Mouse (Mus musculus) intestine, postnatal 0 days (tissue): ENCODE results near the gene Muc1. TPM values are rescaled to one million over a fixed set of nuclear protein-coding genes. Genes with fewer than 3 reads are reported as not detected.

Experiments used
- ATAC-seq: fragments of 200-750 bp; cut with Nextera tagmentation; 2 replicates; pipeline ENCODE4 v1.8.0; 2017; ENCODE audit warnings: mild to moderate bottlenecking, moderate TSS enrichment, moderate library complexity
- H3K27ac ChIP-seq: fragments of 300-500 bp; sonication (generic); 2 replicates; pipeline ENCODE4 v1.5.1; 2014; ENCODE audit warnings: mild to moderate bottlenecking, low read depth, low read length, moderate library complexity
- H3K27me3 ChIP-seq: fragments of 300-500 bp; sonication (generic); replicated peaks from 2 replicates; pipeline ENCODE4 v1.6.1; 2014; ENCODE audit warnings: low read length, mixed read lengths; ENCODE audit not compliant: control insufficient read depth, insufficient read depth
- H3K36me3 ChIP-seq: fragments of 300-500 bp; sonication (generic); 2 replicates; pipeline ENCODE4 v1.6.1; 2014; ENCODE audit warnings: mild to moderate bottlenecking, moderate library complexity; ENCODE audit not compliant: control insufficient read depth, insufficient read depth
- H3K4me1 ChIP-seq: fragments of 300-500 bp; sonication (generic); replicated peaks from 2 replicates; pipeline ENCODE4 v1.6.1; 2014; ENCODE audit warnings: antibody characterized with exemption, low read length, mixed read lengths; ENCODE audit not compliant: control insufficient read depth, insufficient read depth
- H3K4me2 ChIP-seq: fragments of 300-500 bp; sonication (generic); replicated peaks from 2 replicates; pipeline ENCODE4 v1.6.1; 2014; ENCODE audit warnings: low read depth, mild to moderate bottlenecking, moderate library complexity
- H3K4me3 ChIP-seq: fragments of 300-500 bp; sonication (generic); 2 replicates; pipeline ENCODE4 v1.5.1; 2014; ENCODE audit warnings: low read depth, low read length
- H3K9ac ChIP-seq: fragments of 300-500 bp; sonication (generic); 2 replicates; pipeline ENCODE4 v1.6.1; 2014; ENCODE audit warnings: mild to moderate bottlenecking, low read depth, low read length
- H3K9me3 ChIP-seq: fragments of 300-500 bp; sonication (generic); 2 replicates; pipeline ENCODE4 v1.6.1; 2016; ENCODE audit warnings: mixed run types; ENCODE audit not compliant: control insufficient read depth
- CTCF ChIP-seq: sonication (generic); IDR thresholded peaks from 2 replicates; pipeline ENCODE4 v1.5.1; 2016; ENCODE audit warnings: low read depth, mild to moderate bottlenecking, control low read depth, antibody characterized with exemption, moderate library complexity
- WGBS: fragments of 180-500 bp; shearing (Covaris S2); extraction: QIAGEN DNeasy Blood & Tissue Kit; methylation state at CpG from one replicate; pipeline ENCODE4 v1.1.7; 2014; 5-methylcytosine and 5-hydroxymethylcytosine counted together
- polyA plus RNA-seq: library from polyadenylated mRNA; unstranded; fragments of >200 nt; fragmentation: Nextera tagmentation; extraction: Ambion mirVana; gene quantifications from 2 replicates; pipeline ENCODE4 v1.2.1, GENCODE M21; 2015

Muc1 gene
- polyA plus RNA-seq, 1 experiment from 2014 or later: 3.5 TPM

DNA sequence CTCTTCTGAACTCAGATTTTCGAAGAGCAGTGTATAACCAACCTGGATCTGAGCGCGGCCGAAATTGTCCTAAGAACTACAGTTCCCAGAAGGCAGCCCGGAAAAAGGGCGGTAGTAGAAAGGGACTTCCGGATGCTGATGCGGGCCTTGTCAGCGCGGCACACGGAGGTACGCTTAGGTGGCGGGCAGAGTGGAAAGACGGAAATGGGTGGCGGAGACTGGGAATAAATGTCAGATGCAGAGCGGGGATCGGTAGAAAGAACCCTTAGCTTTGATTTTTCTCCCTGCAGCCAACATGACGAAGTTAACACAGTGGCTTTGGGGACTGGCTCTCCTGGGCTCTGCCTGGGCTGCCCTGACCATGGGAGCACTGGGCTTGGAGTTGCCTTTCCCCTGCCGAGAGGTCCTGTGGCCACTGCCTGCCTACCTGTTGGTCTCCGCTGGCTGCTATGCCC, 37.6 kb downstream of the Muc1 start:
- peak overlapping the region; percentile 85 for H3K9ac ChIP-seq
- ATAC-seq: peak; percentile 78
- H3K27ac ChIP-seq: peak overlapping the region; percentile 54
- peaks cover 7% of the 10 kb centered on the region; the same call in 1 of the 2 replicates for H3K36me3 ChIP-seq
- H3K27me3 ChIP-seq: no peaks in the 10 kb centered on the region
- H3K9me3 ChIP-seq: no peaks in the 10 kb centered on the region
- H3K4me1 ChIP-seq: peaks cover 11% of the 10 kb centered on the region; the same call in 1 of the 2 replicates
- TF ChIP-seq CTCF: no peak
- WGBS: under 1% methylated on average over 20 of the region's 20 CpGs
- H3K4me2 ChIP-seq: peak overlapping the region; percentile 98
- H3K4me3 ChIP-seq: peak overlapping the region; percentile 78

GRCm38 (mm10) chr3:89268916-89269315, 40.1 kb downstream of the Muc1 start:
- no peak overlapping the region for H3K4me3 ChIP-seq
- H3K4me1 ChIP-seq: peaks cover 11% of the 10 kb centered on the region; the same call in 1 of the 2 replicates
- H3K36me3 ChIP-seq: peaks cover 27% of the 10 kb centered on the region
- H3K9me3 ChIP-seq: no peaks in the 10 kb centered on the region
- H3K27ac ChIP-seq: no peak overlapping the region
- TF ChIP-seq CTCF: no peak
- H3K4me2 ChIP-seq: 0 out of 2 replicates have a peak overlapping the region, but pooled peaks have one; percentile 73
- no peak for ATAC-seq
- no peak overlapping the region for H3K9ac ChIP-seq
- 71% methylated on average over 8 of the region's 8 CpGs for WGBS
- no peaks in the 10 kb centered on the region for H3K27me3 ChIP-seq

DNA sequence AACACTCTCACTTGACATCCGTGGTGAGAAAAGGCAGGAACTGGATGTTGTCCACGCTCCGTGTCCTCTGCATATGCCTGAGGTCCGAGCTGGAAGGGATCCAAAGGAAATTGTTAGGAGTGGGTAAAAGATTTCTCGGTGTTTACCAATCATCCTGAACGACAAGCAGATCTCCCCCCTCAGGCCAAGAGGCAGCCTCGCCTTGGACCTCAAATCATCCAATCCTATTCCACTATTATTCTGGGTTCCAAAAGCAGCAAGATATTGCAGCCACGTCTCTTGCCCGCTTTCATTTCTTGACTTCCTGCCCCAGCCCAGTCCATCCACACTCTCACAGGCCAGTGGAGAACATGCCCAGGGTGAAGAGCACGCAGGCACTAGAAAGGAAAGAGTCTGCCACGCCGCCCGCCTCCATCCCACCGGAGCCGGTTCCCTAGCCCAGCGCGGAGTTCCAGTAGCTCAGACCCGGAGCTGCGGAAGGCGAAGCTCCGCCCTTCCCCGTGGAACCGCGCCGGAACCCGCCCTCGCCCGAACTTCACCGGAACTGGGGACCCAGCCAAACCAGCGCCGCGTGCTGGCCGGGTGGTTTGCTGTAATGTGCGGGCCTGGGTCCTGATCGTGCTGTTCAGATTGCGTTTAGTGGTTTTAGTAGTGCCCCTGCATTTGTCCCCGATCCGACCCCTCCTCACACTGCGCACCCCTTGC, 41.3 kb downstream of the Muc1 start, which contains the start of gene Slc50a1:
Slc50a1 (minus strand) TSS at position 520 of the 705 bp plus-strand sequence.
- 2% methylated on average over 39 of the region's 39 CpGs for WGBS
- Histone ChIP-seq H3K27ac (peak within 1 kb of the TSS; percentile 76), H3K4me1 (peaks cover 11% of the 10 kb centered on the region; the same call in 1 of the 2 replicates), H3K9me3 (no peaks in the 10 kb centered on the region), H3K36me3 (peaks cover 34% of the 10 kb centered on the region), H3K27me3 (no peaks in the 10 kb centered on the region), H3K9ac (peak within 1 kb of the TSS; percentile 65), H3K4me2 (peak within 1 kb of the TSS; percentile 73), H3K4me3 (peak within 1 kb of the TSS; percentile 63)
- TF ChIP-seq CTCF: peak; percentile 72
- ATAC-seq: peak; percentile 45

GRCm38 (mm10) chr3:89270891-89271290, 42.0 kb downstream of the Muc1 start:
- Histone ChIP-seq H3K27ac (no peak overlapping the region), H3K27me3 (no peaks in the 10 kb centered on the region), H3K4me1 (peaks cover 11% of the 10 kb centered on the region; the same call in 1 of the 2 replicates), H3K4me3 (peak overlapping the region; percentile 63; the same call in 1 of the 2 replicates), H3K9me3 (no peaks in the 10 kb centered on the region), H3K4me2 (peak overlapping the region; percentile 73), H3K9ac (no peak overlapping the region; the same call in 1 of the 2 replicates), H3K36me3 (peaks cover 41% of the 10 kb centered on the region)
- WGBS: 67% methylated on average over 6 of the region's 6 CpGs
- ATAC-seq: no peak
- no peak for TF ChIP-seq CTCF

- H3K27ac ChIP-seq: no peak overlapping the region; the same call in 1 of the 2 replicates
Measured at GRCm38 (mm10) chr3:89271760-89272159, 42.9 kb downstream of the Muc1 start.

DNA sequence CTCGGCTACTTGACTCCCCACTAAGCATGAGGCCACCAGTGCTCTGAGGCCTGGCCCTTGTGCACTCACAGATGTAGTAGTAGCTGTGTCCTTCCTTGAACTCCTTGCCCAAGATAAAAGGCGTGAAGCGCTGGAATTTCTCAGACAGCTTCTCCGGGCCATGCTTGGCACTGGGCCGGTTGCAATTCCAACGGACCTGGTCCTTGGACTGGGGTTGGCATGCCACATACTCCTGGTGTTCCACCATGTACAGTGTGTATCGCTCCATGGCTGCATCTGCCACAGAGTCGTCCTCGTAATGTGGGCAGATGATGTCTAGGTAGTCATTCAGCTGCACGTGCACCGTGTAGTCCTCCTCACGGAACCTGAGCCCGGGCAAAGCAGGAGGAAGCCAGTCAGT, 47.2 kb downstream of the Muc1 start:
- WGBS: 77% methylated on average over 13 of the region's 13 CpGs
- H3K36me3 ChIP-seq: peaks cover 38% of the 10 kb centered on the region
- no peaks in the 10 kb centered on the region for H3K9me3 ChIP-seq
- peak overlapping the region; percentile 93 for H3K4me2 ChIP-seq
- no peaks in the 10 kb centered on the region for H3K27me3 ChIP-seq
- no peak overlapping the region for H3K27ac ChIP-seq
- peak overlapping the region; percentile 77 for H3K4me3 ChIP-seq
- no peak overlapping the region for H3K9ac ChIP-seq
- ATAC-seq: no peak
- 0 out of 2 replicates have a peak, but pooled peaks cover 4% of the 10 kb centered on the region for H3K4me1 ChIP-seq
- no peak for TF ChIP-seq CTCF

More at GRCm38 (mm10) chr3:89271760-89272159, 42.9 kb downstream of the Muc1 start:
- Histone ChIP-seq H3K9ac (no peak overlapping the region), H3K4me1 (peaks cover 15% of the 10 kb centered on the region; the same call in 1 of the 2 replicates), H3K27me3 (no peaks in the 10 kb centered on the region), H3K9me3 (no peaks in the 10 kb centered on the region), H3K4me3 (no peak overlapping the region), H3K36me3 (peaks cover 45% of the 10 kb centered on the region), H3K4me2 (no peak overlapping the region)
- WGBS: 66% methylated on average over 6 of the region's 6 CpGs
- TF ChIP-seq CTCF: no peak
- ATAC-seq: no peak
